In the genomic region with DNA sequence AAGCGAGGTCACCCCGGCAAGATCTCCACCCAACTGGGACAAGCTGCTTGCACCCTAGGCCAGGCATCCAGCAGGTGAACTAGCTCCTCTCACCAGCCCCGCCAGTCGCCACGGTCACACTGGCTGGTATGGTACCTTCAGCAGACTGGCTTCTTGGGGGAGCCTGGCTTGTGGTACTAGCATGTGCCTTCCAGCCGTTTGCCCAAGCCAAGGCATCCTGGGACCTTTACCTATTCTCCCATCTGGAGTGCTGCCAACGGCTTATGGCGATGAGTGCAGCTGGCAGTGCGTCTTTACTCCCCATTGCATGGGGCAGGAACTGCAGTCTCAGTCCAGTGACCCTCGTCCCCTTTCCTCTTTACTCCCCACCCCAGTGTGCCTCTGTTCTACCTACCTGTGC, we compare ENCODE assay signal across 19 mouse cellular contexts.
DNase-seq lines count a peak whose midpoint lies in the region; ATAC-seq and TF ChIP-seq lines count a peak whose summit lies in the region.
"Had no signal": no experiment of that assay in that cellular context is flagged by ENCODE, and none has a peak within 500 bp of the region (broad histone marks: within the 10 kb centered on the region; RNA-seq: fewer than 3 reads in every experiment).

No protein-coding gene starts in this region.

- peaks cover 52% of the 10 kb centered on the region for H3K4me1 ChIP-seq in heart, embryonic 13.5 days
- H3K4me1 ChIP-seq in kidney, postnatal 0 days (replicated peaks; ENCODE audit: insufficient read depth, low read length), result no peaks in the 10 kb centered on the region
- peaks cover 23% of the 10 kb centered on the region for H3K4me1 ChIP-seq in brown adipose tissue, adult 24 weeks (ENCODE audit: control insufficient read depth, insufficient read depth, insufficient read length, low read length)

- H3K9me3 ChIP-seq in heart, embryonic 13.5 days, result no peaks in the 10 kb centered on the region
- H3K9me3 ChIP-seq in kidney, postnatal 0 days (replicated peaks; ENCODE audit: low read length), result no peaks in the 10 kb centered on the region
- H3K9me3 ChIP-seq: forebrain, embryonic 12.5 days; hindbrain, embryonic 12.5 days; limb, embryonic 13.5 days; neural tube, embryonic 12.5 days had no signal

- DNase-seq in heart, adult 9 months (ENCODE audit: low spot score in 2 of 2), result no peak
- DNase-seq in kidney, postnatal 0 days (ENCODE audit: low spot score), result no peak
- DNase-seq in kidney, postnatal 25 days, result no peak
- DNase-seq in 416B (ENCODE audit: low read depth), result peak; percentile 14
- DNase-seq in right cerebral cortex, postnatal 10 days (ENCODE audit: low spot score in 2 of 2), result no peak
- no peak for DNase-seq in Muller cell, postnatal 12 days (ENCODE audit: inconsistent ontology term)
- DNase-seq: gastrocnemius, postnatal 25 days; kidney, adult 8-10 months; right cerebral cortex, postnatal 14 days; thymus, postnatal 36 days had no signal

- TF ChIP-seq CTCF in kidney, postnatal 0 days (IDR thresholded peaks at IDR 0.05; ENCODE audit: low read depth), result no peak

- H3K4me3 ChIP-seq in heart, embryonic 13.5 days, result no peak overlapping the region
- no peak overlapping the region for H3K4me3 ChIP-seq in kidney, postnatal 0 days (replicated peaks; ENCODE audit: low read depth, low read length)
- H3K4me3 ChIP-seq in brown adipose tissue, adult 24 weeks (ENCODE audit: insufficient read depth, low read depth, low read length), result no peak overlapping the region
- H3K4me3 ChIP-seq: forebrain, embryonic 12.5 days; hindbrain, embryonic 12.5 days; limb, embryonic 13.5 days; neural tube, embryonic 12.5 days had no signal

- 65% methylated on average over 10 of the region's 10 CpGs for WGBS in heart, embryonic 13.5 days
- 62% methylated on average over 10 of the region's 10 CpGs for WGBS in kidney, postnatal 0 days

- no peak overlapping the region for H3K27ac ChIP-seq in heart, embryonic 13.5 days (replicated peaks)
- H3K27ac ChIP-seq in kidney, postnatal 0 days, result no peak overlapping the region
- peak overlapping the region; percentile 94 for H3K27ac ChIP-seq in brown adipose tissue, adult 24 weeks (replicated peaks; ENCODE audit: low read depth, low read length)
- H3K27ac ChIP-seq: forebrain, embryonic 12.5 days; hindbrain, embryonic 12.5 days; limb, embryonic 13.5 days; liver, embryonic 14.5 days; neural tube, embryonic 12.5 days had no signal

- H3K9ac ChIP-seq in heart, embryonic 13.5 days, result peak overlapping the region; percentile 40; the same call in 1 of the 2 replicates
- H3K9ac ChIP-seq in kidney, postnatal 0 days (ENCODE audit: low read depth, low read length), result no peak overlapping the region
- H3K9ac ChIP-seq: forebrain, embryonic 12.5 days; hindbrain, embryonic 12.5 days; liver, embryonic 14.5 days; neural tube, embryonic 12.5 days had no signal

- H3K27me3 ChIP-seq in heart, embryonic 13.5 days (replicated peaks), result no peaks in the 10 kb centered on the region; the same call in 1 of the 2 replicates
- H3K27me3 ChIP-seq in kidney, postnatal 0 days (ENCODE audit: insufficient read depth, low read length), result no peaks in the 10 kb centered on the region
- H3K27me3 ChIP-seq: forebrain, embryonic 12.5 days; neural tube, embryonic 12.5 days had no signal

- no peaks in the 10 kb centered on the region for H3K36me3 ChIP-seq in heart, embryonic 13.5 days
- no peaks in the 10 kb centered on the region for H3K36me3 ChIP-seq in kidney, postnatal 0 days (ENCODE audit: insufficient read depth, low read length)
- H3K36me3 ChIP-seq: forebrain, embryonic 12.5 days; hindbrain, embryonic 12.5 days; limb, embryonic 13.5 days; neural tube, embryonic 12.5 days had no signal

- ATAC-seq in heart, embryonic 13.5 days (ENCODE audit: extremely low read depth, insufficient number of reproducible peaks, low FRiP score, low TSS enrichment), result no peak
- ATAC-seq in kidney, postnatal 0 days (replicated peaks; ENCODE audit: low FRiP score, low read depth), result peak; percentile 47; the same call in 1 of the 2 replicates
- ATAC-seq: inflammation-experienced regulatory T-cells, adult 6 months; lung, postnatal 0 days had no signal

- no peak overlapping the region for H3K4me2 ChIP-seq in heart, embryonic 13.5 days
- H3K4me2 ChIP-seq in kidney, postnatal 0 days (ENCODE audit: low read length), result no peak overlapping the region
- H3K4me2 ChIP-seq: forebrain, embryonic 12.5 days; hindbrain, embryonic 12.5 days; limb, embryonic 13.5 days; neural tube, embryonic 12.5 days had no signal
